Mouse (Mus musculus): ENCODE measurements at regions not wholly inside any gene's neighbourhood (a gene's known extent, or its start where the extent isn't known, plus 50 kb on each side); places are given as distances from the start of the nearest gene placed in this dataset.
A peak's percentile ranks its signal among the peaks of the same experiment; 100 is the strongest.

DNA sequence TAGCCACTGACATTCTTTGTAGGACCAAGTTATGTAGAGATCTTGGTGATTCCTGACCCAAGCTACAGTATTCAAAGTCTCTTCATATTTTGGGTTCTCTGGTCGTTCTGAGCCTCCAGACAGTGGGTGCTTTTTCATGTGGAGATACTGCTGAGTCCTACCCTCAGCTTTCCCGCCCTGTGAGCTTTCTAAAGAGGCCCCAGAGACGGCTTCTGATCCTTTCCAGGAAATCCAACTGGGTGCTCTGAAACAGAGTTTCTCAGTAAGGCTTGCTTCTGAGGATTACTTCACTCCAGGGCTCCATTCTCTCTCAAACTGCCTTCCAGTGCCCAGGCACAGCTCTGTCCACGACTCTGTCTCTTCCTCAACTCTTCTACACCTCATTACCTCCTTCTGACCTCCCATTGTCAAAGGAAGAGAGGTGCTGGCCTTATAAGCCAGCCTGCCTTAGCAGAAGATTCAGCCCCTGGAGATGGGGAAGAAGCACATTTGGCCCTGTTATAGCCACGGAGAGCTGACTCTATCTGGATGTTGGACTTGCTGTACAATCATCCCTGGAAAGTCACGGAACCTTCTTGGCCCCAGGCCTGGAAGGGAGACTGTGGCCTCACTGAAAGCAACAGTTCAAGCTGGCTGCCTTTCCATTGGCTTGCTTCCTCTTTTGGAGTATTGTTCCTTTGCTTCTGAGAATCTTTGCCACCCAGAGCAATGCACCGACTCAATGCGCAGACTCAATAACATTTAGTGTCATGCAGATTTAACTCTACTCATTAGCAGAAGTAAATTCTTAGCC is 1306.9 kb upstream of the A1bg start:
- peak; percentile 37 for DNase-seq

DNA sequence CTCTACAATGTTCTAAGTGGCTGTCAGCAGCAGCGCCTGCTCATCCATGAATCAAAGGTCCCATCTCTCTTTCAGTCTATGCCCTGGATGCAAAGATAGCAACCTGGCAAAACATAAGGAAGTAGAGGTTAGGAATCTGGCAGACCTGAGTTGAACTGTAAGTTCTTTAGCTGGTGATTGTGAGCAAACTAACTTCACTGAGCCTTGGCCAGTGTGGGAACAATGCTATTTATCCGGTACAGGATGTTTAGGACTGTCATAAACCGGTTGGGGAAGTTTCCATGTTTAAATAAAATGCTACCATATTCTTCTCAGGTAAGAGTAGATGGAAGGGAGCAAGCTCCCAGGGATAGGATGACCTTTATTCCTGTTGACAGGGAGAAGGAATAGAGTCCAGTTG is 1306.2 kb upstream of the A1bg start:
- no peak for DNase-seq

DNA sequence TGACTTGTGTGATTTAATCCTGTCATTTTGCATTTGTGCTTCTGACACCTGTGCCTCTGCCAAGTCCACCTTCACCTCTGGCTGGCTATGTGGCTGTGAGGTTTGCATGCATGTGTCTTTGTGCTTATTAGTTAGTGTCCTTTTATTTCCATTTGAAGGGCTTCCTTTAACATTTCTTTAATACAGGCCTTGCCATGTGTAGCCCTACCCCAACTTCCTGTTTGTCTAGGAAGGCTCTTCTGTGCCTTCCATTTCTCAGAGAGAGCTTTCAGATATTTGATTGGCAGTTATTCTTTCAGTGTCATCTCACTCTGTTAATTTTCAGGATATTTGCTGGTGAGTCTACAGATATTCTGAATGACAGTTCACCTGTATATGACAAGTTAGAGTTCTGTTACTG is 1302.0 kb upstream of the A1bg start:
- no peak for DNase-seq

DNA sequence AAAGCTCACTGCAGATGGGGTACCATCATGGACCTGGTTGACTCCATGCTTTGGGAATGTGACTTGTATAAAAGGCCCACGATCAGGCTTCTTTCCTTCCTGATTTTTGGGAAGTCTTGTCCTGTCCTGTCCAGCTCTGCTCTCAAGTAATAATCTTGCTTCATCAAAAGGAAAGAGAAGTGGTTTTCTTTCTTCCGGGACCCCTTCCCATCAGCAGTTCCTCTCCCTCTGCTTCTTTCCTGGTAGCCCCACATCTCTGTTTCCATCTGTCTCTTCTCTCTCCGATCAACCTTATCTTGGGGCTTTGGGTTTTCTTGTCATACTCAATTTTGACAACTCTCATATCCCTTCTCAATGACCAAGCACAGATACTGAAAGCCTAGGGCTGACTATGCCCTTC is 1301.4 kb upstream of the A1bg start:
- DNase-seq: no peak

DNA sequence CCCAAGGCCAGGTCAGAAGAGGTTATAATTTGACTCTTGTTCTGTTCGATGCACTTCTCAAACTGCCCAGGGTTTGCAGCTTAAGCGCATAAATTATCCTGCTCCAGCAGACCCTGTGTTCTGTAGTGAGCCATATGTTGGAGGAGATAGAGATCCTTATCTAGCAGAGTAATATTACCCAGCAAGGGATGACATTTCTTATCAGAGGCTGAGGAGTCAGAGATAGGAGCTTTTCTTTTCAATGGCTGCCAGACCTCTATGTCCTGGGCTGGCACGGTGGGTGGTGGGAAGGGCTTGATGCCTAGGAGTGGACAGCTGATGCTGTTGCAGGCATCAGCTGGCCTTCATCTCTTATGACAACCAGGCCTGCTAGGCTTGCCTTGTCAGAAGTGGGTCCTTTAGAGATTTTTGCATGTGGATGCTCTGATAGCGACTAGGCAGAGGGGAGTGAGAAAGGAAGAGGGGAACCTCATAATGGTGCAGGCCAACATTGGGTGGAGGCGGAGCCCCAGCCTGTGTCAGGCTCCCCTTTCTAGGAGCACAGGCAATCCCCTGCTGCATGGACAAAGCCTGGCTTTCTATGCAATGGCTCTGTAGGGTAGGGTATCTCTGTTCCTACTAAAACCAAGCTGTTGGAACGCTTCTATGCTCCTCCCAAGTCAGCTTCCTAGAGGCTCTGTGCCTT is 1300.5 kb upstream of the A1bg start:
- DNase-seq: no peak

DNA sequence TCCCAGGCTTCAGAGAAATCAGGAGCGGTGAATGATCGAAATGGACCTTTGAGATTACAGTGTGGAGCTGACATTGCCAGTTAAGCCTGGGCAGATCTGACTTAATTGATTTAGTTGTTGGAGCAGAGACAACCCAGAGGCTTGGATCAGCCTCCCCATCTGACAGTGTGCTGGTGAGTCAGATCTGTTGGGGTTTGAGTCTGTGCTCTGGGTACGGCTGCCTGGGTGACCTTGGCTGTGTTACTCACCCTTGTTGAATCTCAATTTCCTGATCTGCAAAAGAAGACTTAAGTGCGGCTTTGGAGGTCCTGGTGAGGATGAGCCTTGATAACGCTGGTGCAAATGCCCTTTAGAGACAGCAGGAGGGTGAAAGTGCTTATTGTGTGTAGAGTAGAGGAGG is 1299.9 kb upstream of the A1bg start:
- no peak for DNase-seq

DNA sequence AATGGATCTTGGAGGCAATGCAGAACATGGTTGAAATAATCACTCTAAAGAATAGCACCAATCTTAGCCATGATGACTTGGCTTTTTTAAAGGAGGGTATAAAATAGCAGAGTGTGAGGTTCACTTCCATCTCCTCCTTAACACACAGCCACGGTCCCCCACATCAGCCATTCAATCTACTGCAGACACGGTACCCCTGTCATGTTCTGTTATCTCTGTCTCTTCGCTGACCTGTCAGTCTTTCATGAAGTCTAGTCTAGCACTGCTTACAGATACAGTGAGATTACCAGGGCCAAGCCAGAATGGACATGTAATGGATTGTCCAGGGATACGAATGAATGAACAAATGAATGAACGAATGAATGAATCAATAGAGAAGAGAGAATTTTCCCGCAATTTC is 1299.4 kb upstream of the A1bg start:
- no peak for DNase-seq

DNA sequence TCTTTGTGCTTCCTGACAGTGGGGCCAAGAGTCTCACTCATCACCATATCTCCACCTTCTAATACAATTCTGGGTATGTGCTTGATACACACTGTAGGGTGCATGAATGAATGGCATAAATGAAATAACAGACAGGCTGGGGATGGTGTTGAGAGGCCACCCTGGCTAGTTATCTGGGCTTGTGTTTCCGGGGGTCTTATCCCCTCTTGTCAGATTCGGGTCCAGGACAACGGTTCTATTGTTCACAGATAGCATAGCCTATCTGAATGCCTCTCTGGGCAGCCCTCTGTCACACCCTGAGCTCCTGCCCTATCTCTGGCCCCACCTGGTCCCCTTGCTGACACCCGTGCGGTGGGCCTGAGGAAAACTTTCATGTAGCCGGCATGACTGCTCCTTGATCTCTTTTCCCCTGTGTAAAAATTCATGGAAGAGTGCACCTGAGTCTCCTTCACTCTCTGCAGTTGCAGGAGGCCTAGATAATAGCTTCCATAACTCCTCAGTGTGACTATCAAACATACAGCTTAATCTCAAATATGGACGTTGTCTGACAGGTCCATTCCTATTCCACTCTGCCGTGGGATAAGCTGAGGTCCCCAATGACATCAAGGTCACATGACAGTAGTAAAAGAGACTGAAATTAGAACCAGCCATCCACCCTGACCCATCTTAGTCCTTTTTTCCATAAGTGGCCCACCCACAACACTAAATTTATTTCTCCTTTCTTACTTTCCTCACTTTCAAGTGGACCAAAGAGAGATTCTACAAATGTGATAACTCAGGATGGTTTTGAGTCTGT is 1298.4 kb upstream of the A1bg start:
- DNase-seq: no peak

DNA sequence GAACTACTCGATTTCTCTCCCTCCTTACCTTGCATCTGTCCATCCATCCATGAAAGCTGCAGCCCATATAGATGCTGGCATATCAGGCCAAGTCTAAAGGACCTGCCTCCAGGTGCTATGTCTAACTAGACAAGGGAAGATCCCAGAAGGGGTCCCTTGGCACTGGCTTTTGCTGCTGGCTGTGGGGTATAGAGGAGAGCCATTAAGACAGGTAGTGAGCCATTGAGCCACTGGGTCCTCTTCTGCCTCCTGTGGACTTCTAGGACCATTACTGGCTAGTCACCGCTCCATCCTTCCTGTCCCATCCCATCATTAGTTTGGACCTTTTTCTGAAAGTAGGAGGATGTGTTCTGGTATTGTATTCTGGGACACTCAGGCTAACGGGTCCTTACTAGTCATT is 1297.8 kb upstream of the A1bg start:
- DNase-seq: no peak

DNA sequence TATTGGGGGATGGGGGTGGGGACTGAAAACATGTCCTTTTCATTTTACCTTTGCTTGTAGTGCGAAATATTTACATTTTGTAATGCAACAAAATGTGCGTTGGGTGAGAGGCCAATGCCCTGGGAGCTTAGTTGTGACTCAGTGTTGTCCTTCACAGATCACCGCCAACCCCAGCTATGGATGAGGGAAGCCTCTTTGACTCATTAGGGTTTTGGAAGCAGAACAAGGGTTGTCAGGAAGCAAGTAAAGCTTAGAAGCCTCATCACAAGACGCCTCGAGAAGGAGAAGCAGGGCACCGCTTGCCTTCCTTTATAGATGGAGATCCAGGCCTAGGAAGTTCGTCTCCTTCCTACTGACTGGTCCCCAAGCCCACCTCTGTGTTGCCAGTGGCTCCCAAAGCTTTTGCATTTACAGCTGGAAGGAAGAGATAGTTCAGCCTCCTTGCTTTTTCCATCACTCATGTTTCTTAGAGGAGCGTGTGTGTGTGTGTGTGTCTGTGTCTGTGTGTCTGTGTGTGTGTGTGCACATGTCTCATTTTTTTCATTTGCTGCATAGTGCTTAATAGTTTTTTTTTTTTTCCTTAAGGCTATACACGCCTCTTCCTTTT is 1297.2 kb upstream of the A1bg start:
- no peak for DNase-seq

DNA sequence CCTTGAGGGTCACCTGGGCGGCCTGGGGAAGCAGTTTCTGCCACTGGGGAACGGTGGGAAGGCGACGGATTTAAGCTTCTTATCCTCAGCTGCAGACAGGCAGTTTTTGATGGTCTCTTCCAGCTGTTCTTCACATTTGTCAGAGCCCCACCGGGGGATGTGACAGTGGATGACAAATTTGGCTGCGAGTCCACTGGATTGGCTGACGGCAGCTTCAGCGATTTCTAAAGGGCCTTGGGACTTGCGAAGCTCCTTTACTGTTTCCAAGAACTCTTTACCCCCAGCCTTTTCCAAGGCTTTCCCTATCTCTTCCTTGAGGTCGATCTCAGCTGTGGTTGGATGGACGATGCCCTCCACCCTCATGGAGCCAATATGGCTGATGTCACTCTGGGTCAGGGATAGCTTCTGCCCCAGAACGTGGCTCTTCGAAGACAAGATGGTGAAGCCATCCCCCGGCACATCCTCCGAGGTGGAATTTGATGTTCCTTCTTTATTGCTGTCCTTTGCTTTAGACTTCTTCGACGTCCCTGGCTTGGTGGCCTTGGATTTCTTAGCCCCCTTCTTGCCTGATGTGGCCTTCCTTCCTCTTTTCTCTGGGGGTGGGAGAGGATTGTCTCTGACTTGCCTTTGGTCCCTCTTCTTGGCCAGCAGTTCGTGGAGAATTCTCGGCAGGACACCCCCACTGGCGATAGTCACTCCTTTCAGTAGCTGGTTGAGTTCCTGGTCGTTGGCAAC is 1295.7 kb upstream of the A1bg start:
- DNase-seq: no peak

DNA sequence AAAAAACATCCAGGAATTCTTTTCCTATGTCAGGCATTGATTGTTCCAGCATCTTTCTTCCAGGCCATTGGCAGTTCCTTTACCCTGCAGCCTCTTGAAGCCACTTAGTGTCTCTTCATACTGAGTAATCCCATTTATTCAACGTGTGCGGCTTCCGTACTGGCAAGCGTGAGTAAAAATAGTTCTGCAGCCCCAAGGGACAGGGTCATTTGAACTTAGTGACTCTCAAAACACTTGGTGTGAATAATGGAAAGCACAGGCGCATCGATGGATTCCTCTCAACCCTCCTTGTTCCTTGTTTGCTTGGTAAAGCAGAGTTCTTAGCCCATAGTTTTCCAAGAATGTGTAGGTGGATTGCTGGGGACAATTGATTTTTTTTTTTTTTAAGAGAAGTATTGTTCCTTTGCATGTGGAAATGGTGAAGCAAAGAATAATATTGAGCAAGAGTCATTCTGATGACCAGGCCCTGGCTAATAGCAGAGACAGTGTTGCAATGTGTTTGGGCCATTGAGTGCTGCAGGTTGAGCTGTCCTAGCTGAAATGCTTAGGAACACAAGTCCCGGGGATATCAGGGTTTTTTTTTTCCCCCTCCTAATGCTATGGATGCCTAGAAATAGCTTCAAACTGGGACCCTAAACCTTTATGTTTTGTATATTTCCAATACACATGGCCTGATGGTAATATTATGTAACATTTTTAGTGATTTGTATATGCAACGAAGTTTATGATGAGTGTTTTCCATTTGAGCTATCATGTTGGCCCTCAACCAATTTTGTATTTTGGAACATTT is 1294.1 kb upstream of the A1bg start:
- no peak for DNase-seq

DNA sequence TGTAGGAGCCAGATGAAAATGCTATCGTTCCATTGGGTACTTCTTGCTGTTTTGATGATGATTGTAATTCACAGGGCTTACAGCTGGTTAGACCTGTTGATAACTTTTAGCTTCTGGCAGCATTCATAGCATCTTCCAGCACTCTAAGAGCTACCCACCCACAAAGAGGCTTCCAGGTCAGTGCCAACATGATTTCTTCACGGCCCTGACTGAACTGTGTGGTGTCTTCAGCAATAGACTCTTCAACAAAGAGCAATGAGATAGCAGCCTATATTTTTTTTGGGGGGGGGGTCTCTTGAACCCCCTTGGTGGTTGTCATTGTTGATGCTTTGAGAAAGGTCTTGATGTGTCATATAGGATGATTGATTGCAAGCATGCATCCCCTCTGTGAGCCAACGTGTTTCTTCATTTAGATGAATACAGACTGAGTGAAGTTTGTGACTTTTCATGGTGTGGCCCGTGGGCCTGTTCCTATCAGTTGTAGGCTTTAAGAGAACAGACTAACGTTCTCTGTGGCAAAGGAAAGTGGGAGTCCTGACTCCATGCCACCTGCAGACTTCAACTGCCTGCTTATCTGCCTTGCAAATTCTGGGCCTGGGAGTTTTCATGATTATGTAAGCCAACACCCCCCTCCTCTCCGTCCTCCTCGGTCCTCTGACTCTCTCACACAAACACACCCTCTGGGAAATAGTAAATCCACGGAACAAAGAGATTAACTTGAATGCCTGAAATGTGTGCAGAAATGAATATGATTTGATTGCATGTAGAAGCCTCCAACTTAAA is 1293.0 kb upstream of the A1bg start:
- DNase-seq: no peak

DNA sequence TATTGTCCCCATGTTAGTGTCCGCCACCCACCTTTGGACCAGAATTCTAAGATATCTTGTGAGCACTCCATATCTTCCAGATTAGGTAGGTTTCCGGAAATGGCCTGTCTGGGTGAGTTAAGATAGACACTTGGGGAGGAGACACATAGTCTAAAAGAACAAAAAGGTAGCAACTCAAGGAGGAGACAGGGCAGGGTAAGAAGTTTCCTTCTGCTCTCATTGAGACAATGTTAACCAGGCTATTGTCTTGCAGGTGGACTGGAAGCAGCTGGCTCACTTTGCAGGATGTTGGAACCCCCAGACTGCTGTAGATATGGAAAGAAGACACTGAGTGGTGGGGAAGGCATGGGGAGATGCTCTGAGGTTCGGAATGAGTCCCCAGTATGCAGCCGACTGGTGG is 1291.5 kb upstream of the A1bg start:
- DNase-seq: no peak

DNA sequence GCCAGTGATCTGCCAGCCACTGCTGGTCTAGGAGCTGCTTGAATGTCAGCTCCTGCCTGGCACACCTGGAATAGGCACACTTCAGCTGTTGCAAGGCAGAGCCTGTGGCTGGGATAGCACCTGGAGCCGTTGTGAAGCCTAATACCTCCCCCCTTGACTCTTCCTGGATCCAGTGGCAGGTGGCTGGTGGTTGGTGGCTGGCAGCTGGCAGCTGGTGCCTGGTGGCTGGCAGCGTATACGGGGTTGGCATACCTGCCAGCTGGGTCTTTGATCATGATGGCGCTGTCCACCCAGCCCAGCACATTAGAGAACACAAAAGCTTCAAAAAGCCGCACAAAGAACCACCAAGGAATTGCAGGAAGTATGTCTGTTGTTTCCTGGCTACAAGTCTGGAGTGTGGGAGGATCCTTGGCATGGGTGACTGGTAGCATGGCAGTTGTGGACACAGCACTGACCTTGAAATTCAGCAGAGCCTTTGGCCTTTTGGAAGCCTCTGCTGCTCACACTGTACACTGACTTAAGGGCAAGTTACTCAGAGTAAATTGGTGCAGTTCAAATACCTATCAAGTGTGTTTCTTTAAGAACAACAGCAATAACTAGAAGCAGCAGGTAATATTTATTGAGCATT is 1289.6 kb upstream of the A1bg start:
- peak; percentile 24 for DNase-seq

DNA sequence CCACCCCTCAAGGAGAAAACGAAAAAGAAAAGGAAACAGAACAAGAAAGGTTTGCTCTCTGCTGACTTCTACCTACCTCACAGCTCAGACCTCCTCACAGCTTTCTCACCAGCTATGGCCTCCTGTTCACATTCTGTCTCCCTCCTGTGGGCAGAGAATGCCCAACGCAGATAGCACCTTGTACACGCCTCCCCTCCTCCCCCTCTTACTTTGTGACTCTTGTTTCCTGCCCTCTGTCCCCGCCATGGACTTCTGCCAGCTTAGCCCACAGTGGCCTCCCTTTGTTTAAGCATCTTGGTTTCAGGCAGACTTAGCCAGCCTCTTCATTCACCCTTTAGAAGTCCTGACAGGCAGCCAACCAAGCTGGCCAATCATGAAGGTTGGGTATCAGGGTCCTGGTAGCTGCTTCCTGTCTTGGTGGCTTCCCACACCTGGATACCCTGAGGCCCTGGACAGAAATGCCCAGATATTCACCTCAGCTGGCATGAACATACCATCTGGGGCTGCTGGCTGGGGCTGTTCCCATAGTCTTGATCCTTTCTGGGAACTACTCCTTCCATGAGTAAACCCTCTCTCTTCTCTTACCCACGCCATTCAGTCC is 1287.2 kb upstream of the A1bg start:
- no peak for DNase-seq

DNA sequence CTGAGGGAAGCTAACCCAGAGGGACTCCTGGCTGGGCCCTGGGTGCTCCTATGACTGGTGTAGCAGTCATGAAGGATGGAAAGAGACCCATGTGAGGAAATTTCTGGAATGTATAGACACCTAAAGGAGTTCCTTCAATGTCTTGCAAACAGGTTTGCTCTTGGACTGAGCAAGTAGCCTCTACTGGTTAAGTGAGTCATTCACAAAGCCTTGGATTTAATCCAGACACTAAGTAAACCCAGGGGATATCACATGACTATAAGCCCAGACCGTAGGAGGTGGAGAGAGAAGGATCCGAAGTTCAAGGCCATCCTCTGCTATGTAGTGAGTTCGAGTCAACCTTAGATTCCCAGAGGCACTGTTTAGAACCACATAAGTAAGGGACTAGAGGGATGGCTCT is 1286.5 kb upstream of the A1bg start:
- DNase-seq: no peak

DNA sequence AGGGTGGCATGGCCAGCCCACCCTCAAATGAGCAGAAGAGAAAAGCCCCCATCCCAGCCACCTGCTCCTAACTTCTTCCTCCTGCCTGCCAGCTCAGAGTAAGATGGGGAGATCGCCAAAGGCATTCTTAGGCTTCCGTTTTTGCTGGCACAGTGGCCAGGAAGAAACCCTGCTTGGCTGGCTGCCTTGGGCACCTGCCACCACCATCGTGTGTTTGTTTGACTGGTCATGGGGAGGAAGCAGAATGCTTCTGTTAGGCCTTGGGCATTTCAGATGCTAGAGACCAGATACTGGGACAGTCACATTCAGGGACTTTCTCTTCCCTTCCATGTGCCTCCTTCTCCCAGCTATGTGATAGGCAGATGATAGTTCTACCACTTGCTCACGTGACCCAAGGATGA is 1283.7 kb upstream of the A1bg start:
- DNase-seq: peak; percentile 74

DNA sequence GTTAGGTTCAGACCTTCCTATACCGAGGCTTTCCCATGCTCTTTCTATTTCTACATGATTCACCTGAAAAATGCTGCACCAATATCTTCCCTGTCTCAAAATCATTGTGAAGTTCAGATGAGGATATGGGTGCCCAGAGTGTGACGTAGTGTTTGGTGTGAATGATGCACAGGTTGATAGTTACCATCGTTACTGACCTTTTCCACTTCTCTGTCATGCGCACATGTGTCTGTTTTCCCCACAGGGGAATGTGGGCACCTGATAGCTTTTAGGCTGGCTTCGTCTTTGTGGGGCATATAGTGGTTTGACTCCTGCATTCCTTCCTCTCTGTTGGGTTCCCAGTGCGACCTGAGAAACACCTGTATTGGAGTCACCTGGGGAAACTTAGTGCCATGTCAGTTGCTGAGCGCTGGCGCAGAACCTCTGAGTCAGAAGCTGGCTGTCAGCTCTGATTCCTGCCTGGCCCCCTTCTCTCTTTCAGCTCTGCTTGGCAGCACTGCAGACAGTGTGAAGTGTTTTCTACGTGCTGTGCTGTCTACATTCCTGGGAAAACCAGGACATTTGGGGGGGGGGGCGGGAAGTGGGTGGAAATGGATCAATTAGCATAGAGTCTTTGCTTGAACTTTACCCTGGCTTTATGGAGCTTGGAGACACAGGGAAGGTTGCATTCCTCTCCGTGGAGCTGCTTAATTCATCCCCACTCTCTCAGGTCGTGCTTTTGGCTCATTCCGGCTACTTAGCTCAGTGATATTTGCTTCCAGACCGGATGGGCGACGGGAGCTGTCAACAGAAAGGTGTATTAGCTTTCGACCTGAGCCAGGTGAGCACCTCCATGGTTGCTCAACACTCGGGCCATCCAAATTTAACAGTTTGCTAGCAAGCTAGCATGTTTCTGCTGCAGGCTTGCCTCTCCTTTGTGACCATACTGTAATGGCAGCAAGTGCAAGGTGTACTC is 1281.4 kb upstream of the A1bg start:
- peak; percentile 57 for DNase-seq

Measured in kidney, adult 18-20 months (tissue).